Mouse (Mus musculus) small intestine, adult 2 months (tissue): ENCODE measurements around the gene Casp7.

Source experiments
- CTCF ChIP-seq: fragments of 200-500 bp; IDR thresholded peaks from 2 replicates; pipeline ENCODE4 v1.5.1; 2012; ENCODE audit warnings: low read depth, mild to moderate bottlenecking, control low read depth, inconsistent platforms, low read length, moderate library complexity, mixed read lengths; ENCODE audit not compliant: insufficient replicate concordance, insufficient read length; ENCODE audit errors: extremely low read depth
- POLR2A ChIP-seq: fragments of 200-500 bp; IDR thresholded peaks from 2 replicates; pipeline ENCODE4 v1.6.1; 2012; ENCODE audit warnings: low read depth, mild to moderate bottlenecking, control low read depth, inconsistent platforms, low read length, moderate library complexity

DNA sequence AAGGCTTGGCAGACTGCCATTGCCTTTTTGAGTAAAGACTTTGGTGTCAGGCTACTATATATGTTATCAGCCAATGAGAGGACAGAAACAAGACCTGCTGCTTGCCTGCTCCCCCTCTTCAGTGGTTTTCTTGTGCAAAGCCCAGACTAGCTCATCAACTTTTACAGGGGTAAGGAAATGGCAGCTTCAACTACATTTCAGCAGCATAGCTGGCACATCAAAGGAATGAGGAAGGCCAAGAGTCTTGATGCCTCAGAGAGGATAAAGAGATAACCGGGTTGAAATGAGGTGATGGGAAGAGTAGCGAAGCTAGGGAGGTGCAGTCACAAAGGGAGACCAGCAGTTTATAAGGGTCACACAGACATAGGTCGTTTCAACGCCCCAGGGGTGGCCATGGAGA is 60.6 kb downstream of the Casp7 start:
- TF ChIP-seq CTCF = no peak
- TF ChIP-seq POLR2A = no peak
